Mouse (Mus musculus) myocyte (in vitro differentiated cells): ENCODE results near the gene Cux1.

ENCODE experiments used
- MYOD1 ChIP-seq, 3 experiments: IDR thresholded peaks; one replicate each; pipeline ENCODE4 v1.6.1; 2011; ENCODE audit warnings: control low read depth in 2 of 3, low read depth in 2 of 3, mild to moderate bottlenecking in 2 of 3, moderate library complexity in 1 of 3; ENCODE audit not compliant: insufficient read length in 2 of 3, control insufficient read depth in 1 of 3
- POLR2A ChIP-seq: IDR thresholded peaks from one replicate; pipeline ENCODE4 v1.6.1; 2011; ENCODE audit warnings: low read depth, mild to moderate bottlenecking, control low read depth, moderate library complexity; ENCODE audit not compliant: insufficient read length
- USF1 ChIP-seq: IDR thresholded peaks from one replicate; pipeline ENCODE4 v1.6.1; 2011; ENCODE audit warnings: low read depth, mild to moderate bottlenecking, control low read depth, moderate library complexity

DNA sequence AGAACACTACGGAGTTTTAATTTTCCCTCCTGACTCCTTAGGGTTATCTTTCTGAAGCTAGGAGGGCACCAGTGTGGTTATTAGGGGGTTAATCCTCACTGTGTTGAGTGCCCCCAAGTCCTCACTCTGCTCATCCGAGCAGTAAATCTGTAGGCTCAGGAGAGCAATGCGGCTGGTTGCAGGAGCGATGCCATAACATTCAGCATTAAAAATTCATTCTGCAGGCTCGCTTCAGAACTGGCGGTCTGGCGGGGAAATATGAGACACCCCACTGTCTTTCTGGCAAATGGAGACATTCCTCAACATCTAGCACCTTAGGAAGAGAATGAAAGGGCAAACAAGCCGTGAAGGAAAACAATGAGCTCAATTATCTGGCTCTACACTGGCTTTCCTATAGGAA lies 214.2 kb downstream of the Cux1 start:
- no peak for TF ChIP-seq USF1
- no peak for TF ChIP-seq POLR2A
- no peak for TF ChIP-seq MYOD1 (IDR thresholded peaks at IDR 0.05; ENCODE audit: control insufficient read depth in 1 of 3, insufficient read length in 2 of 3, low read depth in 2 of 3)
